Mouse (Mus musculus) MEL (cell line): ENCODE measurements around the gene Atp8b4.

Experiments used
- CTCF ChIP-seq, 3 experiments: IDR thresholded peaks in 2 of 3; conservative IDR thresholded peaks in 1 of 3; 2 replicates each; pipeline ENCODE4 v1.5.1; 2011 to 2012; ENCODE audit warnings: low read length in 3 of 3, low read depth in 2 of 3, mild to moderate bottlenecking in 2 of 3, improper control_type of control experiment in 1 of 3, inconsistent platforms in 1 of 3, mixed read lengths in 1 of 3, moderate library complexity in 1 of 3; ENCODE audit not compliant: control insufficient read depth in 1 of 3, insufficient read depth in 1 of 3, poor library complexity in 1 of 3, severe bottlenecking in 1 of 3
- E2F4 ChIP-seq: IDR thresholded peaks from 2 replicates; pipeline ENCODE4 v1.6.1; 2011; ENCODE audit warnings: low read depth, low read length, improper control_type of control experiment, borderline replicate concordance
- GATA1 ChIP-seq: IDR thresholded peaks from 2 replicates; pipeline ENCODE4 v1.6.1; 2011; ENCODE audit warnings: low read depth, low read length, improper control_type of control experiment
- JUND ChIP-seq: IDR thresholded peaks from 2 replicates; pipeline ENCODE4 v1.6.1; 2011; ENCODE audit warnings: low read depth, mild to moderate bottlenecking, improper control_type of control experiment, low read length
- MAFK ChIP-seq: IDR thresholded peaks from 2 replicates; pipeline ENCODE4 v1.6.1; 2011; ENCODE audit warnings: low read depth, mild to moderate bottlenecking, low read length, improper control_type of control experiment, borderline replicate concordance
- MYC ChIP-seq: IDR thresholded peaks from 2 replicates; pipeline ENCODE4 v1.6.1; 2011; ENCODE audit warnings: low read depth, mild to moderate bottlenecking, low read length, improper control_type of control experiment, moderate library complexity
- POLR2A ChIP-seq, 2 experiments: IDR thresholded peaks; 2 replicates each; pipeline ENCODE4 v1.6.1; 2011 to 2012; ENCODE audit warnings: low read length in 2 of 2, mild to moderate bottlenecking in 2 of 2, control low read depth in 1 of 2, improper control_type of control experiment in 1 of 2, low read depth in 1 of 2, moderate library complexity in 1 of 2; ENCODE audit not compliant: control insufficient read depth in 1 of 2, insufficient read depth in 1 of 2, poor library complexity in 1 of 2
- SIN3A ChIP-seq: IDR thresholded peaks from 2 replicates; pipeline ENCODE4 v1.6.1; 2012; ENCODE audit warnings: low read length, improper control_type of control experiment, inconsistent platforms
- TAL1 ChIP-seq: IDR thresholded peaks from 2 replicates; pipeline ENCODE4 v1.6.1; 2012; ENCODE audit warnings: mild to moderate bottlenecking, inconsistent platforms, low read length, moderate library complexity, mixed read lengths
- USF1 ChIP-seq: IDR thresholded peaks from 2 replicates; pipeline ENCODE4 v1.6.1; 2014; ENCODE audit warnings: low read depth, mild to moderate bottlenecking, inconsistent platforms, low read length, improper control_type of control experiment, moderate library complexity

- TF ChIP-seq POLR2A (IDR thresholded peaks at IDR 0.05; ENCODE audit: control insufficient read depth in 1 of 2, insufficient read depth in 1 of 2, low read depth in 1 of 2, low read length in 2 of 2, poor library complexity in 1 of 2): no peak
- no peak for TF ChIP-seq E2F4
- no peak for TF ChIP-seq JUND
- no peak for TF ChIP-seq CTCF (IDR thresholded peaks at IDR 0.05 in 2 of 3, conservative IDR thresholded peaks at IDR 0.05 in 1 of 3; ENCODE audit: control insufficient read depth in 1 of 3, insufficient read depth in 1 of 3, low read depth in 2 of 3, low read length in 3 of 3, poor library complexity in 1 of 3, severe bottlenecking in 1 of 3)
- no peak for TF ChIP-seq GATA1
- no peak for TF ChIP-seq TAL1
- TF ChIP-seq MAFK: no peak
- TF ChIP-seq USF1: no peak
- no peak for TF ChIP-seq SIN3A
- TF ChIP-seq MYC: no peak
These were observed 32.7 kb downstream of the Atp8b4 start for GRCm38 (mm10) chr2:126467790-126468189.
